Mouse (Mus musculus) kidney, adult 11 months (tissue): Measurements from ENCODE around the gene Atp8a1.
A peak's percentile ranks its signal among the peaks of the same experiment; 100 is the strongest.

Experiments
- DNase-seq: peaks from one replicate; pipeline ENCODE4 v3.0.0; 2022

Atp8a1 gene

DNA sequence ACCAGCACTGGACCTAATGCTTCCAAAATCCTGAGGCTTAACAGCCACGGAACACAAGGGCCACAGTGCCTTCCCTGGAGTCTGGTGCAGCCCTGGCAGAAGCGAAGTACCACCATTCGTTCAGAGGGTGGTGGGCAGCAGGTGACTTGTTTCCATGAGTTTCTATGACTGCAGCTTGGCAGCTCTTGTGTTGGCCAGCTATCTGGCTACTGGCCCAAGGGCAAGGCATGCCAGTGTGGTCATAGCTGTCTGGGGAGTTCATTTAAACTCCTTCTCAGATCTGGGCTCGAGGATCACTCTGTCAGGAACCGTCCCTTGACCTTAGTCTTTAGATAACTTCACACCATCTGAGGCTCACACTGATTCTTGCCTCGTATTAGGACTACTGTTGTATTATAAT is 89.1 kb downstream of the Atp8a1 start:
- peak; percentile 7 for DNase-seq

DNA sequence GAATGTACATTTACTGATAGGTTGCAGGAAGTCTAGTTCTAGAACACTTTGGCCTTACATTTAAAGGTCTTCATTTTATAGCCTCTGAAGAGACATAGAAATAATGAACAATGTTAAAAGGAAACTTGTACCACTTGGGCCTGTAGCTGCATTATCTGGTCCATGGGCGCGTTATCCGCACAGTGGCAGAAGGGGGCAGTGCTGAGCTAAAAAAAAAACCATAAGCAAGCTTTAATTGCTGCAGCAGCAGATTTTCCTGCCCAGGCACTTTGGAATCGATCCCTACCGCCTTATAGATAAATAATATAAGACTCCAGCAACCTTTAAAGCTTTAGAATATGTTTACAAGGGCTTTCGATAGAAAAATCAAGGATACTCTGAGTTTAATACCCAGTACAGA is 91.1 kb downstream of the Atp8a1 start:
- DNase-seq = no peak

DNA sequence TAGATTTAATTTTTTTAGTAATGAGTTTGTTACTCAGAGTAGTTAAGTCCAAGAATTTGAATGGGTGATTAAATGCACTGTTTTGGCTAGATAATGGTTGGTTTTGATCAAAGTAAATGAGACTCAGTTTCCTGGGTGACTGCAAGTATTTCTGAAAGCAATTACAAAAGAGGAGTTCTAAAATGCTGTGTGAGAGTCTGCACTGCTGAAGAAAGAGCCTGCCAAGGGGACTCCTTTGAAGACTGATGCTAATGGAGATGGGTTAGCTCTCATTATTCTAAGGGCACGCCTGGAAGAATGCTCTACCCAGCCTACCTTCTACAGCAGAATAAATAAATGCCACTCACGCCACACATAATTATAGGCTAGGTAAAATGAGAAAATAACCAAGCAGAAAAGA is 94.2 kb downstream of the Atp8a1 start:
- no peak for DNase-seq

DNA sequence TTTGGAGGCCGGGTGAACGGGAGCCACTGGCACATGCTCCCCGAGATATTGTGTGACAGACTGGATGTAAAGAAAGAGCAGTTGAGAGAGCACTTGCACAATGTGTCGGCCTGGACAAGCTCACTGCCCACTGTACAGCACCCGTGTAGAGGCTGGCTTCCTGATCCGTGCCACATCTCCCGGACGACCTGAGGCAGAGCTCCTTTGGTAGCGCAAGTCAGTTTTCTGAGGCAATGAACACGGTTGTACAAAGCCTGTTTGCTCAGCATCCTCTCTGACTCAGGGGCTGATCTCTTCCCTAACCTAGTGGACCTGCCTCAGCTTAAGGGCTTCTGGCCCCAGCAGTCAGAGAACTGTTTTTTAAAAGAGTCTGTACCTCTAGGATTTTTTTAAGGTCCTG is 94.6 kb downstream of the Atp8a1 start:
- DNase-seq = no peak

DNA sequence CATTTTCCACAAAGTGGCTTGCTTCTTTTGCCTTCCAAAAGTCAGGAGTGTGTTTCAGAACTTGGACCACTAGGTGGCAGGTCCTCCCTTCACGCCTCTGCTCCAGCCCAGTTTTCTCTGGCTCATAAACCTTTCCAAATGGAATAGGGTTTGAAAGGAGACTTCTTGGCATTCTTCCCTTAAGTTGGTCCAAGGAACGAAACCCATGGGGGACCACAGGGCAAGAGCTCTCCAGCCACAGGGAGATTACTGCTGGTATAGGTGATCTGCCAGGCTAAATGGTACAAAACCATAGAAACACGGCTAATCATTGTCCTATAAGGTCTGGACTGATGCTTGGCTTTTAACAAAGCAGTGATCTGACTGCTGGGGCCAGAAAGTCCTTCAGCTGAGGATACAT is 95.2 kb downstream of the Atp8a1 start:
- DNase-seq = no peak

DNA sequence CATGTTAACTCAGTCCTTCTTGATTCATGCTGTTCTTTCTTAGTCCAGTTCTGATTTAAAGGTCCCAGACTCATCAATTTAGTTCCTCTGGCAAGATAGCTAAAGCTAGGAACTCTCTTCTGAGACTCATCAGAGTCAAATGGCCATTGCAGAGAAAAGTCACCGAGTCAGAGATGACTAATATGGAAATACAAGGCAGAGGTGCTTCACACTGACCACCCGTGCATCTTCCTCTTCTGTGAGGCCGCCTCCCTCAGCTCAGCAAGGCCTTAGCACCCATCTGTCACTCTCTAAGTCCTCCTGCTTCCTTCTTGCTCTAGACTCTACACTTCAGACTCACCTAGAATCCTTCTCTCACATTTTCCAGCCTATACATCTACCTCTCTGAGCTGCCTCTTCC is 108.0 kb downstream of the Atp8a1 start:
- DNase-seq = no peak

DNA sequence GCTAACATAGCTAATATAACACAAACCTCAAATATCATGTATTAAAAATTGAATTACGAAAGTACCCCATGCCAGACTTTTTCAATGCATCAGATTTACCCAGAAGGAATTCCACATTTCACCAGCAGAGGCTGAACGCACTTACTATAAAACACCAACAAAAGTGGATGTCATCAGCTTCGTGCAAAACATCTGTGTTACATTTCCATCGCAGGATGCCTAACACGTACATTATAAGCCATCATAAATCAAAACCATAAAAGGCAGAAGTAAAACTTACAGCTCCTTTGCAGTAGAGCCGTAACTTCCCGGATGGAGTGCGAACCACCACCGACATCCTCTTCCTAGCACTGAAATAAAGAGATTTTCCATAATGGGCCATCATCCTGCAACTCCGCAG is 109.1 kb downstream of the Atp8a1 start:
- no peak for DNase-seq

DNA sequence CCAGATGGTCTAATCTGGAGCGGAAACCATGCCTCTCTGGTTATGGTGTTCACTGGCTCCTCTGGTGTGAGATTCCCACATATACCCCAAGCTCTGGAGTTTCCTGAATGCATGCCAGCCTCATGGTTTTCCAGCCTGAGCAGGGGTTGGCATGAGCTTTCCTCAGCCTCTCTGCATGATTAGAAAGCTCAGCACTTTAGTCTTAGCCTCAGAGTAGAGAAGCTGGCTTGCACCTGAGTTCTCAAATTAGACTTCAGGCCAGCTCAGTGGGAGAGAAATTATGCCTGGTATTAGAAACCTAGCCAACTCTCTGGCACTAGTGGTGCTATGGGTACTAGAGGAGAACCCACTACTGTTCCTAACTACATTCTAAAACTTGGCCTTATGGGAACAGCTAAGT is 111.5 kb downstream of the Atp8a1 start:
- no peak for DNase-seq

DNA sequence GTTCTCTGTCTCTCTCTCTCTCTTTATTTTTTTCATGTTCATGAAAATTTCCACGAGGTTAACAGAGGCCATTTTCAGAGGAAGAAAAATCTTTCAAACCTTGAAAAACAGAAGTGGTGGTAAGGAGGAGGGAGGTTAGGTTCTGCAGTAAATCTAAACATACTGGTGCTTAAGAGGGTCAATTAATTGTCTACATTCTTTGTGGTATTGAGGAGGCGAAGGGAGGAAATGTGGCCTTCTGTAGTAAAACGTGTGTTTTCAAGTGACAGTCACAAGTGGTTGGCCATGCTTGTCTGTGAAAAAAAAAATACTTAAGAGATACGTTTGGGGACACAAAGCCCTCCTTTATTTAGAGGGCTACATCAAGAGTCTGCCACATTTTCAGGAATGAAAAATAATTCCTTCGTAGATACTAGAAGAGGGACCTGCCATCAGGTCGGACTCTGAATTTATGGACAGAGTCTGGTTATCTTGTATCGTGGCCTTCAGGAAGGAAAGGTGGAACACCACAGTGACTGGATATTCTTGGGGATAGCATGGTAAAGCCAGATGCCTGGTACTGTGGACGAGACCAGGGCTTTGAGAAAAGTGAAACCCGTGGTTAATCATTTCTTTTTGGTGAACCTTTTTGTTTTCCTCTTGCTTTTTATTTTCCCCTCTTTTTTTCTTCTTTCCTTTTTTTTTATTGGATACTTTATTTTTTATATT is 113.5 kb downstream of the Atp8a1 start:
- DNase-seq = no peak

DNA sequence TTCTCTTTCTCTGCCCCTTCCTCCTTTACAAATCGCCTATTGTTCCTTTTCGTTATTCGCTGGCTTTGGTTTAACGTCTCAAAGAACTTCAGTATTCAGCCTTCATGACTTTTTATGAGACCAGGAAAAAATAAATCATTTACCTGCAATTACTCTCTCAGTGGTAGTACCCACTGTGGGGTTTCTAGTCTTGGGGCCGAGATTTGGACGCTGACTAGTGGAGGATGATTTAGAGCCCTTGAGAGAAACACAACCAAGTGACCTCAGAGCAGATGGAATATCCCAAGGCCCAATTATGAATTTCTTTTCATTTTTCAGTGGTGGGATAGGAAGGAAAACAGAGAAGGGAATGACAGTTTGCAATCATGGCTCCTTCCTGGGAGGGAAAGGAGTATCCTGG is 114.1 kb downstream of the Atp8a1 start:
- no peak for DNase-seq

DNA sequence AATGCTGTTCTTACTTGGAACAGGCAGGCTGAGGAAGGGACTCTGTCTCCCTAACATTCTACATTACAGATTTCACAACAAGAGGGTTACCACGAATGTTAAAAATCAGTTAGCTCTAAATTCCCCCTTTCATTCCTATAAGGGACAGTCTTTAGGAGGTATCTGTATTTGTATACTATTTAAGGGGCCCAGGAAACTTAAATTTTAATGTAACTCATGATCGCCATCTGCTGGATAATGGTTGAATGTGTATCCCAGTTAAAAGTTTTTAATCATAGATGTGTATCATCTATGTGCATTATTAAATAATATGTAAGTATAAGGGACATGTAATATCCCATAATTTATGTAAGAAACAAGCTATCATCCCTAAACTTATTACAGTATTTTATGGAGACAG is 119.5 kb downstream of the Atp8a1 start:
- DNase-seq = no peak

DNA sequence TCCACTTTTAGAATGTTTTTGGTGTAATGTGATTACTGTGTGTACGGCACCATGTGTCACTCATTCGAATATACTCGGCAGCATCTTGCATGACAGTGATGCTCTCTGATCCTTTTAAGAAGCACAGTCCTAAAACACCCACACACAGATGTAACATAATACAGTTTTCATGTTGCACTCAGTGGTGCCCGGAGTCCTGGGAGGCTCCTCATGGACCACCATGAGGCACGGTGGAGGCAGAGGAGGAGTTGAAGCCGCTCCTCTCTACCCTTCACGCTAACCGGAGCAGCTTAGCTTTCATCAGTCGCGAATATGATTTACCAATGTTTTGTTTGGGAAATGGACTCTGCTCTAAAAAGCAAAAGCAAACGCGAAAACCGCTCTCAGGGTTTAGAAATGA is 120.4 kb downstream of the Atp8a1 start:
- no peak for DNase-seq

DNA sequence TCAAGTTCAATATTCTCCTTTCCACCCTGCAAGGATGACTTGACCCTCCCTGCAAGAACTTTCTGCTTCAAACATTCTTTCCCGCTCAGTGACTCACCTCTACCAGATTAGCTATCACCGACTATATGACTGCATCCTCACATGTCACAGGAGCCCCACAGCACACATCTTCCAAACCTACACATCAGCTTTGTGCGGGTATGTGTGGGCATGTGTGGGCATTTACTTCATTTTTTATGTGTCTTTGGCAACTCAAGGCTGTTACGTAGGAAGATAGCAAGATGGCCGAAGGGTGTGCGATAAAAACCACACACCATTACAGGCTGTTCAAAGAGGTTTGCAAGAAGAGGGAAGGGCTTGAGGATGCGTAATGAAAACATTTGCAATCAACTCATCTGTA is 145.6 kb downstream of the Atp8a1 start:
- DNase-seq = no peak

DNA sequence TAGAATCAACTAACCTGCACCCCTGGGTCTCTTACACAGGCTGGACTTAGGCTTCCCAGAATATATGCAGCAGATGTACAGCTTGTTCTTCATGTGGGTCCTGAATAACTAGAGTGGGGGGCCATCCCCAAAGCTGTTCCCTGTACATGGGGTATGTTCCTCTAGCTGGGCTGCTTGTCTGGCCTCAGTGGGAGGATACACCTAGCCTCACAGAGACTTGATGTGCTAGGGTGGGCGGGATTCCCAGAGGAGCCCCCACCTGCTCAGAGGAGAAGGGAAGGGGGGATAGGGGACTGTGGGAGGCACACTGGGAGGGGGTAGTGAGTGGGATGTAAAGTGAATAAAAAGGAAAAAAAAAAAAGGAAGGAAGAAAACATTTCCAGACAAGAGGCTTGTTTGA is 147.8 kb downstream of the Atp8a1 start:
- no peak for DNase-seq

DNA sequence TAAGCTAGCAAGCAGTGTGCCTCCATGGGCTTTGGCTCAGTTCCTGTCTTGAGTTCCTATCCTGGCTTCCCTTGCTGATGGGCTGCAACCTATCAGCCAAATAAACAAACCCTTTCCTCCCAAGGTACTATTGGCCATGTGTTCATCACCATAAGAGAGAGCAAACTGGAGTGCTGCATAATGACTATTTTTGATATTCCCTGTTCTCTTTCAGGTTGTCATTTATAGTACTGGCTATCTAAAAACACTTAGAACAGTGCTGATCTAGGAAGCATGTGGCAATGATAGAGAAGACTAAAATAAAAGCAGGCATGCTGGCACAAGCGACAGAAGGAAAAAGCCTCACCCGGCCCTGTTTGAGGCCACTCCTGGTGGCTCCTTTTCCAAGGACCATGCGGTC is 149.1 kb downstream of the Atp8a1 start:
- no peak for DNase-seq

DNA sequence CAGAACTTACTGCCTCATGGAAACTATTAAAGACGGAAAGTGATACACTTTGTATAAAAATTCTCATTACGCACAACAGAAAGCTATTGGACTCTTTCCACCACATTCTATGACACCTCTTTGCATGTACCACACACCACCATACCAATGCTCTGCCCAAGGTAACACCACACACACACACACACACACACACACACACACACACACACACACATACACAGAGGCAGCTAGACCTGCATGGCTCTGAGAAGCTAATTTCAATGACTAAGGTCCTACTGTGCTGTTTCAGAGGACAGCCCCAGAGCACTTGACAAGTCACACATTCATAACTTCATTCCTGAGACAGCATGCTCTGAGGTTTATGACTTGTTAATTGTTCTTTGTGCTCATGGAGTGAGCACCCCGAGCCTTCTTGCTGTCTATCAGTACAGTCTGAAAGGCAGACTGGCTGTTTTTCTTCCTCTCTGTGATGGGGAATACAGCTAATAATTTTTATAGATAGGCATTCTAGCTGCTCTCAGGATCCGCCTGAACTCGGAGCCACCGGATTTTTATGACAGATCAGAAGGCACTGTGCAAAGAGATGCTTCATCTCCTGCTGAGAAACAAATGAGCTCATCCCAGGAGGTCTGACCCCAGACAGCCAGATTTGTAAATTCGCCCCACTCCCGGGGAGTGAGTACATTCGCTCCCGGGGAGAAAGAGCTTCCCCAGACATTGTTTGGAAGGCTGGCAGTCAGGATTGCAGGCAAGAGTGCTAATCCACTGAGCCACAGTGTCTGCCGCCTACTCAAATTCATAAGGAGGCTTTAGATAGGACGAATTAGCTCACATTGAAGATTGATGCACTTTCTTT is 150.3 kb downstream of the Atp8a1 start:
- DNase-seq = no peak

DNA sequence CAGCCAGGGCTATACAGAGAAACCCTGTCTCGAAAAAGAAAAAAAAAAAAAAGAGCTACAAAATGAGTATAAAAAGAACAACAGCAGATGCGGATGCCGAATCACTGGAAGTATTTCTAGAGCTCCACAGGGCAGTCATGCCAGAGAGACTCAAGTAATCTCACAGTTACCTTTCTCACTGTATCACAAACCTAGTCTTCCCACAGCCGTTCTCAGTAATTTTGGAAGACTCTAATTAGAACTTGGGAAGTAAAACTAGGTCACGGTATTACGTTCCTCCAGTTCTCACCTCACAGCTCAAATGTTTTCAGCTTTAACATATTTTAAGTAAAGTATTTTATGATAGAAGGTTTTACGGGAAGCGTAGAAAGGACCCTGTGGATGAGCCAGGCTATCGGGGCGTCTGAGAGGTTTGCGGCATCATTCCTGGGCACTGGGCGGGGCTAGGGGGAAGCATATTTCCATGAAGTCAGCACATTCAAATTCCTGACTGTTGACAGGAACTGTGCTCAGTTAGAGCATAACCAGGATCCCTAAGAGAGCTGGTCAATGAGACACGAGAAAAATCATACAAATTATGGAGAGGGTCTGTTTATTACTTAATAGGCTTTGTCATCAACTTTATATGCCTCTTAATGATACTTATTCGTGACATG is 152.1 kb downstream of the Atp8a1 start:
- no peak for DNase-seq

DNA sequence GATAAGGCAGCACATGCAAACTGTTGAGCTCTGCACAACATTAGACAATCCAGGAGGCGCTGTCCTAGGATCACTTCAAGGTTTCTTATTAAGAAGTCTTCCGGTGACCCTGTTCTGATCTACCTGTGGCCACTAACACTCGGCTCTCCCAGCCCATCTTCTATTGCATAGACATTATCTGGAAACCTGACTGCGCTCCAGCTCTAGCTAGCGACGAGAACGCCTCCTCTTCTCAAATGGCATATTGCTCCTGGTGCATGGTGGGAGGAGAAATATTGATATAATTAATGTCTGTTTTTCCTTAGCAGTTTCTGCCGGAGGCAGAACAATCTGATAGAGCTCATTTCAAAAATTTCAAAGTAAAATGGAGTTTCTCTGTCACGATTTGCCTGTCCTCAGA is 156.9 kb downstream of the Atp8a1 start:
- DNase-seq = no peak

DNA sequence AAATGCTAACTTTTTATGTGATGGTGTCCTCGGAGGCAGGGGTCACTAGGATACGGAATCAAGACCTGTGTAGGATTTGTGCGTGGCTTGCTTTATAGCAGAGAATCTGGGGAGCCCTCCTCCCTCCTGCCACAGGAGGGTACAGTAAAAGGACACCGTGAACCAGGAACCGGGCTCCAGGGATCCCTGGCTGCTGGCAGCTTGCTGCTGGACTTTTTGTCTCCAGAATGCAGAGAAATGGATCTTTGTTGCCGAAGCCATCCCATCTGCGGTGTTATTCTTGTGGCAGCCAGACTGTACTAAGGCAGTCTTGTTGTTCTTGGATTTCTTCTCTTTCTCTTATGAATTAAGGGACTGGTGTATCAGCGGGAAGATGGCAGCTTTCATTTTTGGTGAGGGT is 159.2 kb downstream of the Atp8a1 start:
- DNase-seq = no peak

DNA sequence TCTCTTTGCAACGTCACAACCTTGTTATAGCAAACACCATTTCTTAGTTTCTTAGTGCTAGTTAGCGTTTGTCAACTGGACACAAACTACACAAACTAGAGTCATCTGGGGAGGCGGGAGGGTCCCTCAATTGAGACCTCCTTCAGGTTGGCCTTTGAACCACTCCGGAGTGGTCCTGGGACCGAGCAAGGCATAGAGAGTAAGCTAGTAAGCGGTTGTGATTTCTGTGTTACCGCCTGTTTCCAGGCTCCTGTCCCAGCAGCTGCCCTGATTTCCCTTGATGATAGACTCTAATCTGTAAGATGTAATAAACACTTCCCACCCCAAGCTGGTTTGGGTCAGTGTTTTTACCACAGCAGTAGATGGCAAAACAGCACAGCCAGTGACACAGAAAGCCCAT is 161.3 kb downstream of the Atp8a1 start:
- no peak for DNase-seq

DNA sequence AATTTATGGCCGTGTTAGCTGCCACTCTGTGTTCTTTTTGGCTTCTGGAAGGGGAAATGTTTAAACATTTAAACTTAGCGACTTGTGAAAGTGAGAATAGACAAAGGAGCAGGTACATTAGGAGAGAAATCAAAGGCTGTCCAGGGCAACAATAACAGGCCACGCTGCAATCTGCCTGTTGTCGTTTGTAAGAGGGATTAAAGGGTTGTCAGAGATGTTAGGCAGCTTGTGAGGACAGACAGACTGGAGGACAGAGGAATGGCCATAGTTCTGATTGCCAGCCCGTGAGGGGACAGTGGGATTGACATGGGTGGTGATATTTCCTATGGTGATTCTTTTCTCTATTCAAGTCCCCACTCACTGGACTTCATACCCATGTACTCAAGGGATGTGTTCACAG is 161.8 kb downstream of the Atp8a1 start:
- DNase-seq = no peak

DNA sequence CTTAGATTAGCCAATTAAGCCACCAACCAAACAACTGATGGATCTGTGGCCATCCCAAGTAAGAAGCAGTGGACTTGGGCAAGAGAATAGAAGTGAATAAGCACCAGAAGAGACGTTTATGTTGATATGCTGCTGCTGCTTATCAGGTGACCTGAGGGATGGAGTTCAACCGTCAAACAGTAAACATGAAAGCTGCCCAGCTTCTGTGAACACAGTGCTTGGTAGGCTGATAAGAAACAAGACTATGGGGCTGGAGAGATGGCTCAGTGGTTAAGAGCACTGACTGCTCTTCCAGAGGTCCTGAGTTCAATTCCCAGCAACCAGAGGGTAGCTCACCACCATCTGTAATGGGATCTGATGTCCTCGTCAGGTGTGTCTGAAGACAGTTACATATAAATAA is 168.4 kb downstream of the Atp8a1 start:
- DNase-seq = no peak

DNA sequence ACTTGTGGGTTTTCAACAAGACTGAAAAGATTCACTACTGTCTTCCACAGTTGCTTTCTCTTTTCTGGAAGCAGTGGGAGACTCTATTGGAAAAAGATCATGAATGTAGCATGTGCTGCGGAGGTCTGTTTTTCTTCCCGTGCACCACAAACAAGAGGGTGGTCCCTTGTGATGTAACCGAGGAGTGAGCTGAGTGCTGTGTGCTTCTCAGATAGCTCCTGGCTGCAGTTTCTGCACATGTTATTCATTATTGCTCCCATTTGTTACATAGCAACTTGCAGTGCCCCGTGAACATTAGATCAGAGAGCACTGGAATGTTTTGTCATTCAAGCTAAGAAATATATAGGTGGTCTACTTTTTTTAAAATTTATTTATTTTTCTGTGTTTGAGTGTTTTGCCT is 174.2 kb downstream of the Atp8a1 start:
- no peak for DNase-seq

DNA sequence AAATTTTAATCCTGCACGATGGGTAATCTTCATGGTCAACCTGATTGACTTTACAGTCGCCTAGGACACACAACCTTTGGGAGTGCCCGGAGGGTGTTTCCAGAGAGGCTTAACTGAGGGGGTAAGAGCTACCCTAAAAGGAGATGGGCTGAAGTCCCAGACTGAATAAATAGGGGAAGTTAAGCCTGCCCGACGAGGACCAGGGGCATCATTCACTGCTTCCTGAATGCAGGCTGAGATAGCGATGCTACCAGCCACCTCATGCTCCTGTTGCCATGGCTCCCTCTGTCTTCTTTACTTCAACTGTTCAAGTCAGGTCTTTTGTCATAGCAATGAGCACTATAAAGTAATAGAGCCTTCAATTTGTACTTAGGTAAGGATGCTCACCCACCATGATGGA is 177.1 kb downstream of the Atp8a1 start:
- no peak for DNase-seq
